Mouse (Mus musculus) intestine, postnatal 0 days (tissue): ENCODE measurements around the gene Olfr221. TPM values are rescaled to one million over a fixed set of nuclear protein-coding genes. Genes with fewer than 3 reads are reported as not detected.

ENCODE experiments used
- ATAC-seq: fragments of 200-750 bp; cut with Nextera tagmentation; 2 replicates; pipeline ENCODE4 v1.8.0; 2017; ENCODE audit warnings: mild to moderate bottlenecking, moderate TSS enrichment, moderate library complexity
- H3K27ac ChIP-seq: fragments of 300-500 bp; sonication (generic); 2 replicates; pipeline ENCODE4 v1.5.1; 2014; ENCODE audit warnings: mild to moderate bottlenecking, low read depth, low read length, moderate library complexity
- H3K27me3 ChIP-seq: fragments of 300-500 bp; sonication (generic); replicated peaks from 2 replicates; pipeline ENCODE4 v1.6.1; 2014; ENCODE audit warnings: low read length, mixed read lengths; ENCODE audit not compliant: control insufficient read depth, insufficient read depth
- H3K36me3 ChIP-seq: fragments of 300-500 bp; sonication (generic); 2 replicates; pipeline ENCODE4 v1.6.1; 2014; ENCODE audit warnings: mild to moderate bottlenecking, moderate library complexity; ENCODE audit not compliant: control insufficient read depth, insufficient read depth
- H3K4me1 ChIP-seq: fragments of 300-500 bp; sonication (generic); replicated peaks from 2 replicates; pipeline ENCODE4 v1.6.1; 2014; ENCODE audit warnings: antibody characterized with exemption, low read length, mixed read lengths; ENCODE audit not compliant: control insufficient read depth, insufficient read depth
- H3K4me2 ChIP-seq: fragments of 300-500 bp; sonication (generic); replicated peaks from 2 replicates; pipeline ENCODE4 v1.6.1; 2014; ENCODE audit warnings: low read depth, mild to moderate bottlenecking, moderate library complexity
- H3K4me3 ChIP-seq: fragments of 300-500 bp; sonication (generic); 2 replicates; pipeline ENCODE4 v1.5.1; 2014; ENCODE audit warnings: low read depth, low read length
- H3K9ac ChIP-seq: fragments of 300-500 bp; sonication (generic); 2 replicates; pipeline ENCODE4 v1.6.1; 2014; ENCODE audit warnings: mild to moderate bottlenecking, low read depth, low read length
- H3K9me3 ChIP-seq: fragments of 300-500 bp; sonication (generic); 2 replicates; pipeline ENCODE4 v1.6.1; 2016; ENCODE audit warnings: mixed run types; ENCODE audit not compliant: control insufficient read depth
- CTCF ChIP-seq: sonication (generic); IDR thresholded peaks from 2 replicates; pipeline ENCODE4 v1.5.1; 2016; ENCODE audit warnings: low read depth, mild to moderate bottlenecking, control low read depth, antibody characterized with exemption, moderate library complexity
- WGBS: fragments of 180-500 bp; shearing (Covaris S2); extraction: QIAGEN DNeasy Blood & Tissue Kit; methylation state at CpG from one replicate; pipeline ENCODE4 v1.1.7; 2014; 5-methylcytosine and 5-hydroxymethylcytosine counted together
- polyA plus RNA-seq: library from polyadenylated mRNA; unstranded; fragments of >200 nt; fragmentation: Nextera tagmentation; extraction: Ambion mirVana; gene quantifications from 2 replicates; pipeline ENCODE4 v1.2.1, GENCODE M21; 2015

Gene Olfr221
- polyA plus RNA-seq, 1 experiment from 2014 or later, result not detected

DNA sequence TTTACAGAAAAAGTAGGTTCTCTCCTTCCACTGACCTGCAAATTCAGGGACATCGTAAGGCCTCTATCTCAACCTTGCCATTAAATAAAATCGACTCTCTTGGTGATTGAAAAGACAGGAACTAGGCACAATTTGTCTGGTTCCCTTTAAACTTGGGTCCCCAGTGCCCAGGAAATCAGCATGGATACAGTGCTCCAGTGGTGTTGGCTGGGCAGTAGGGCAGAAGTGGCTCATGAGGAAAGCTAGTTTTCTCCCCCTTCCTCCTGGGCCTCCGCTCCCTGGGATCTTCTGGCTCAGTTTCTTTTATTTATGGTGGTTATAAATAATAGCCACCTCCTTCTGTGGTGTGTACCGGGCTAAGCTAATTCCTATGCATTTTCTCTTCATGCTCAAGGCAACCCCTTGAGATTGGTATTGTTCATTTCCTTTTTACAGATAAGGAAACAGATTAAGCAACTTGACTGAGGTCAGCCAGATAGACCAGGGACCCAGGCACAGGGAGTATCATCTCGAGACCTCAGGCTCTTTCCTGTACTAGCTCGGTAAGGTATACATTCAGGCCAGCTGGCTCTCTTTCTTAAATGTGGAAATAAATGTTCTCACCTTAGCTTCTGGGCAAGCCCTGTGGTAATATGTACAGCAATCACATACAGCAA is 26.7 kb downstream of the Olfr221 start, which contains the start of gene Tmem253:
Gene Tmem253 (plus strand): TSS at position 214 of the 656 bp plus-strand sequence.
- Histone ChIP-seq H3K27me3 (no peaks in the 10 kb centered on the region), H3K4me3 (peak within 1 kb of the TSS; percentile 74), H3K4me2 (peak within 1 kb of the TSS; percentile 86), H3K27ac (peak within 1 kb of the TSS; percentile 96), H3K9ac (peak within 1 kb of the TSS; percentile 89), H3K4me1 (peaks cover 20% of the 10 kb centered on the region; the same call in 1 of the 2 replicates), H3K36me3 (no peaks in the 10 kb centered on the region), H3K9me3 (no peaks in the 10 kb centered on the region)
- no peak for TF ChIP-seq CTCF
- no peak for ATAC-seq
- WGBS, result 10% methylated on average over 6 of the region's 6 CpGs

DNA sequence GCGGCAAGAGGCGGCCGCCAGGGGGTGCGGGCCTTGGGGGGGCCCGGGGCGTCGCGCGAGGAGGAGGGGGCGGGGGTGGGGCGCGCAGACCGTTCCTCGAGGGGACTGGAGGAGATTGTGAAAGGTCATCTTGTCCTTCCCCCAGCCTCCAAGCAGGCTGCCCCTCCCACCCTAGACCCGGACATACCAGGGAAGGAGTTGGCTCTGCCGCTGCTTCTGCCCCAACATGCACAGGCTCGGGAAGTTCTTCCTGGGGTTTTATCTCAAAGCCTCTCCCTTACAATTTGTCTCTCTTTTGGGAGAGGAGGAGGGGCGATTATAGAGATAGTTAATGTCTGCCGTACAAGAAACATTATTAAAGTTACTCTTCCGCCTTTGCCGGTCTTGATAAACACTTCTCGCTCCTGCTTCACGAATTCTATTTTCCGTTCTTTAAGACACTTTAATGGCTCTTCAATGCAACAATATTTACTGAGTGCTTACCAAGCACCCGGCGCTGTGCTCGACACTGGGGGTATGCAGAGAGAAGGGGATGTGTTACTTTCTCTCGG is 27.4 kb downstream of the Olfr221 start:
- WGBS, result 1% methylated on average over 23 of the region's 28 CpGs
- Histone ChIP-seq H3K4me2 (peak overlapping the region; percentile 86), H3K4me3 (peak overlapping the region; percentile 74), H3K27me3 (no peaks in the 10 kb centered on the region), H3K27ac (peak overlapping the region; percentile 96), H3K36me3 (no peaks in the 10 kb centered on the region), H3K9ac (peak overlapping the region; percentile 89), H3K9me3 (no peaks in the 10 kb centered on the region), H3K4me1 (peaks cover 20% of the 10 kb centered on the region; the same call in 1 of the 2 replicates)
- no peak for TF ChIP-seq CTCF
- 0 out of 2 replicates have a peak, but pooled peaks have one; percentile 19 for ATAC-seq

DNA sequence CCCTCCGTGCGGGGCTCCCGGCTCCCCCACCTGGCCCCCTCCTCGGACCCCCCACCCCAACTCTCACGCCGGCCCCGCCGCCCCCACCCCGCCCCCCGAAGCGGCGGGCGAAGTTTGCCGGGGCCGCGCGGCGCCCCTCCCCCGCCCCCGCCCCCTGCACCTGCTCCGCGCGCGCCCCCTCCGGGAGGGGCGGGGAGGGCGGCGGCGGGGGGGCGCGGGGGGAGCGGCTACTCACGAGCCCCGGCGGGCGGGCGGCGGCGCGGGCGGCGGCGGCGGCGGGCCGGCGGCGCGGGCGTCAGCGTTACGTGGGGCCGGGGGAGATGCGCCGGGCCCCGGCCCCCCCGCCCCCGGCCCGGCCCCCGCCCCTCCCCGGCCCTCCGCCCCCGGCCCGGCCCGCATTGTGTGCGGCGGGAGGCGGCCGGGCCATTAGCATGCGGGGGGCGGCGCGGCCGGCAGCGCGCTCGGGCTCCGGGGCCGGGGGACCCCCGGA is 27.9 kb downstream of the Olfr221 start:
- H3K36me3 ChIP-seq, result peaks cover 2% of the 10 kb centered on the region; the same call in 1 of the 2 replicates
- no peaks in the 10 kb centered on the region for H3K27me3 ChIP-seq
- peak overlapping the region; percentile 74 for H3K4me3 ChIP-seq
- H3K4me1 ChIP-seq, result peaks cover 20% of the 10 kb centered on the region; the same call in 1 of the 2 replicates
- ATAC-seq, result 0 out of 2 replicates have a peak, but pooled peaks have one; percentile 2
- peak overlapping the region; percentile 89 for H3K9ac ChIP-seq
- H3K4me2 ChIP-seq, result peak overlapping the region; percentile 86
- 0% methylated on average over 4 of the region's 80 CpGs for WGBS
- TF ChIP-seq CTCF, result no peak
- H3K9me3 ChIP-seq, result no peaks in the 10 kb centered on the region
- H3K27ac ChIP-seq, result peak overlapping the region; percentile 96

DNA sequence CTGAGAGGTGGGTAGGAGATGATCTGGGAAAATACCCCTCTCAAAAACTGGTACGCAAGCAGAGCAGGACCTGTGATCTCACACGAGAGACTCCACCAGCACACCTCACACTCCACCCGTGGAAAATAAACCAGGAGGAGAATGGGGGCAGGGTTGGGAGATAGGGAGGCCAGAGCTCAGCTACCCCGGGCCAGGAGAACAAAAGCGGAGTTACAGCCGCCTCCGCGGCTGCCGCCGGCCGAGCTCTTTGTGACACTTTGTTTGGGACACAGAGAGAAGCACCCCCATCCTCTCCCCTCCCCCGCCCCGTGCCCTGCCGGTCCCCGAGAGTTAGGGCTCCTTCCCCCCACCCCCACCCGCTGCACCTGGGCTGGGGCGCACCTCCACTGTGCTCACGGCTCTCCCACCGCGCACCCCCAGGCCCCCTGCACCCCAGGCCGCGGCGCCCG is 28.5 kb downstream of the Olfr221 start:
- 4% methylated on average over 13 of the region's 24 CpGs for WGBS
- H3K4me2 ChIP-seq, result peak overlapping the region; percentile 86
- H3K9me3 ChIP-seq, result no peaks in the 10 kb centered on the region
- peak overlapping the region; percentile 74 for H3K4me3 ChIP-seq
- H3K36me3 ChIP-seq, result peaks cover 6% of the 10 kb centered on the region; the same call in 1 of the 2 replicates
- no peaks in the 10 kb centered on the region for H3K27me3 ChIP-seq
- 0 out of 2 replicates have a peak, but pooled peaks have one; percentile 3 for ATAC-seq
- H3K27ac ChIP-seq, result peak overlapping the region; percentile 96
- TF ChIP-seq CTCF, result no peak
- H3K4me1 ChIP-seq, result peaks cover 20% of the 10 kb centered on the region; the same call in 1 of the 2 replicates
- peak overlapping the region; percentile 89 for H3K9ac ChIP-seq

GRCm38 (mm10) chr14:52013021-52013610 is 29.1 kb downstream of the Olfr221 start:
- TF ChIP-seq CTCF, result no peak
- no peak overlapping the region for H3K4me3 ChIP-seq
- no peaks in the 10 kb centered on the region for H3K27me3 ChIP-seq
- ATAC-seq, result no peak
- H3K9me3 ChIP-seq, result no peaks in the 10 kb centered on the region
- H3K36me3 ChIP-seq, result peaks cover 12% of the 10 kb centered on the region; the same call in 1 of the 2 replicates
- 69% methylated on average over 8 of the region's 8 CpGs for WGBS
- peaks cover 20% of the 10 kb centered on the region; the same call in 1 of the 2 replicates for H3K4me1 ChIP-seq
- no peak overlapping the region for H3K27ac ChIP-seq
- H3K9ac ChIP-seq, result no peak overlapping the region
- H3K4me2 ChIP-seq, result peak overlapping the region; percentile 86; the same call in 1 of the 2 replicates

- H3K27me3 ChIP-seq, result no peaks in the 10 kb centered on the region
- H3K4me3 ChIP-seq, result no peak overlapping the region
- H3K9ac ChIP-seq, result no peak overlapping the region
- no peak for TF ChIP-seq CTCF
- H3K27ac ChIP-seq, result no peak overlapping the region
- WGBS, result 85% methylated on average over 5 of the region's 5 CpGs
- no peaks in the 10 kb centered on the region for H3K9me3 ChIP-seq
- H3K36me3 ChIP-seq, result peaks cover 14% of the 10 kb centered on the region; the same call in 1 of the 2 replicates
- H3K4me2 ChIP-seq, result no peak overlapping the region
- ATAC-seq, result no peak
- H3K4me1 ChIP-seq, result peaks cover 20% of the 10 kb centered on the region; the same call in 1 of the 2 replicates
These were observed 29.7 kb downstream of the Olfr221 start for GRCm38 (mm10) chr14:52012553-52012952.
